Mouse (Mus musculus) liver, embryonic 14.5 days (tissue): ENCODE data around the gene Cabp2. TPM values are rescaled to one million over a fixed set of nuclear protein-coding genes. Genes with fewer than 3 reads are reported as not detected.
"Not testable (repeated sequence)": the region's sequence is repeated elsewhere in the genome, so short reads cannot be mapped to it uniquely, and the experiment has no call there.

Source experiments
- ATAC-seq: fragments of 200-750 bp; cut with Nextera tagmentation; 2 replicates; pipeline ENCODE4 v1.8.0; 2017; ENCODE audit warnings: moderate number of reproducible peaks, mild to moderate bottlenecking, moderate library complexity; ENCODE audit not compliant: insufficient read depth
- DNase-seq, 3 experiments: peaks; one replicate each; pipeline ENCODE4 v3.0.0-alpha.2; 2012 to 2013; ENCODE audit warnings: low read depth in 3 of 3, low spot score in 3 of 3
- H3K27ac ChIP-seq: fragments of 300-500 bp; sonication (generic); 2 replicates; pipeline ENCODE4 v1.5.1; 2014; ENCODE audit warnings: moderate library complexity, mild to moderate bottlenecking, control low read depth, inconsistent platforms
- H3K27me3 ChIP-seq: fragments of 300-500 bp; sonication (generic); 2 replicates; pipeline ENCODE4 v1.6.1; 2014; ENCODE audit warnings: mild to moderate bottlenecking, low read length, moderate library complexity; ENCODE audit not compliant: control insufficient read depth, insufficient read depth
- H3K36me3 ChIP-seq: fragments of 300-500 bp; sonication (generic); replicated peaks from 2 replicates; pipeline ENCODE4 v1.6.1; 2014; ENCODE audit warnings: low read depth; ENCODE audit not compliant: control insufficient read depth, insufficient read depth
- H3K4me1 ChIP-seq, 2 experiments: fragments of 200-500 bp in 1 of 2; fragments of 300-500 bp in 1 of 2; sonication (generic) in 1 of 2; replicated peaks; 2 replicates each; pipeline ENCODE4 v1.6.1; 2012 to 2014; ENCODE audit warnings: antibody characterized with exemption in 1 of 2, inconsistent platforms in 1 of 2, low read length in 1 of 2; ENCODE audit not compliant: control insufficient read depth in 2 of 2, insufficient read depth in 2 of 2
- H3K4me2 ChIP-seq: fragments of 300-500 bp; sonication (generic); 2 replicates; pipeline ENCODE4 v1.6.1; 2014; ENCODE audit warnings: low read depth, mild to moderate bottlenecking, control low read depth, moderate library complexity
- H3K4me3 ChIP-seq, 2 experiments: fragments of 200-500 bp in 1 of 2; fragments of 300-500 bp in 1 of 2; sonication (generic) in 1 of 2; 2 replicates each; pipeline ENCODE4 v1.5.1; 2012 to 2014; ENCODE audit warnings: low read depth in 2 of 2, low read length in 2 of 2, mild to moderate bottlenecking in 2 of 2, control low read depth in 1 of 2, inconsistent platforms in 1 of 2, moderate library complexity in 1 of 2; ENCODE audit not compliant: insufficient read depth in 1 of 2
- H3K9ac ChIP-seq: fragments of 300-500 bp; sonication (generic); replicated peaks from 2 replicates; pipeline ENCODE4 v1.6.1; 2014; ENCODE audit warnings: mild to moderate bottlenecking, control low read depth, moderate library complexity
- H3K9me3 ChIP-seq: fragments of 300-500 bp; sonication (generic); 2 replicates; pipeline ENCODE4 v1.6.1; 2016; ENCODE audit warnings: low read length, mixed read lengths; ENCODE audit not compliant: control insufficient read depth
- CTCF ChIP-seq: IDR thresholded peaks from 2 replicates; pipeline ENCODE4 v1.5.1; 2016; ENCODE audit warnings: antibody characterized with exemption, low read depth, control low read depth
- EP300 ChIP-seq: IDR thresholded peaks from 2 replicates; pipeline ENCODE4 v1.6.1; 2016; ENCODE audit warnings: antibody characterized with exemption, low read depth
- WGBS: fragments of 180-500 bp; shearing (Covaris S2); extraction: QIAGEN DNeasy Blood & Tissue Kit; methylation state at CpG from one replicate; pipeline ENCODE4 v1.1.7; 2014; ENCODE audit not compliant: insufficient replicate concordance; 5-methylcytosine and 5-hydroxymethylcytosine counted together
- polyA plus RNA-seq, 2 experiments: library from polyadenylated mRNA; depleted of rRNA in 1 of 2; stranded (reverse) in 1 of 2; unstranded in 1 of 2; fragments of >200 nt; fragmentation: Nextera tagmentation in 1 of 2; extraction: Ambion mirVana in 1 of 2; gene quantifications; 2 replicates each; pipeline versions ENCODE4 v1.2.1 to v1.2.3; 2012 to 2014

Gene Cabp2
- polyA plus RNA-seq, 2 experiments: 0.16 to 0.44 TPM

DNA sequence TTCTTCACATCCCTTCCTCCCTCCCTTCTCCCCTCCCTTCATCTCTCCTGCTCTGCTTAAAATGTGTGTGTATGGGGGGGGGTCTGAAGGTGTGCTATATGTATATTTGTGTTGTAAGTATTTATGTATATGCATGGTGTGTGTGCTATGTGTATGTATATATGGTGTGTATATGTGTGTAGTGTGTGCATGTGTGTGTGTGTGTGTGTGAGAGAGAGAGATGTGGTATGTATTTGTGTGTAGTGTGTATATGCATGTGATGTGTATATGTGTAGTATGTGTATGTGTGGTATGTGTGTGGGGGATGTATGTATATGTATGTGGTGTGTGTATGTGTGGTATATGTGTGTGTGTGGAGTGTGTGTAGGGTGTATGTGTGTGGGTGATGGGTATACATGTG, 14.5 kb upstream of the Cabp2 start:
- H3K4me1 ChIP-seq: peaks cover 2 to 9% of the 10 kb centered on the region in 2 experiments; a peak in 1 of 4 replicates
- H3K9me3 ChIP-seq: no peaks in the 10 kb centered on the region
- H3K36me3 ChIP-seq: no peaks in the 10 kb centered on the region
- no peaks in the 10 kb centered on the region for H3K27me3 ChIP-seq
- H3K4me2 ChIP-seq: no peak overlapping the region
- no peak overlapping the region for H3K9ac ChIP-seq
- H3K4me3 ChIP-seq: no peak overlapping the region
- DNase-seq (no peak), ATAC-seq (no peak)
- no peak overlapping the region for H3K27ac ChIP-seq
- no peak for TF ChIP-seq EP300
- TF ChIP-seq CTCF: no peak

DNA sequence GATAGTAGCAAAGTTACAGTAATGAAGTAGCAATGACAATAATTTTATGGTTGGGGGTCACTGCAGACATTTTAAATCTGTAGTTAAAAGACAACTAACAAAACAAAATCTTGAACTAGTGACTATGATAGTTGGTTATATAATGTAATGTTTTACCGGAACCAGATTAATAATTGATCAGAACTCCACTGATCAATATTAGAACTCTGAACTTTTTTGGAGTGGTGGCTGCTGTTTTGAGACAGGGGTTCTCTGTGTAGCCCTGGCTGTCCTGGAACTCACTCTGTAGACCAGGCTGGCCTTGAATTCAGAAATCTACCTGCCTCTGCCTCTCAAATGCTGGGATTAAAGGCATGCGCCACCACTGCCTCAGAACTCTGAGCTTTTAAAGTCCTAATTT, 13.1 kb upstream of the Cabp2 start:
- not testable (repeated sequence) for DNase-seq, H3K9ac ChIP-seq, H3K36me3 ChIP-seq, ATAC-seq, H3K9me3 ChIP-seq, H3K4me1 ChIP-seq, H3K4me2 ChIP-seq, H3K27me3 ChIP-seq, H3K4me3 ChIP-seq
- peak overlapping the region; percentile 28 for H3K27ac ChIP-seq
- 77% methylated on average over 2 of the region's 2 CpGs for WGBS

DNA sequence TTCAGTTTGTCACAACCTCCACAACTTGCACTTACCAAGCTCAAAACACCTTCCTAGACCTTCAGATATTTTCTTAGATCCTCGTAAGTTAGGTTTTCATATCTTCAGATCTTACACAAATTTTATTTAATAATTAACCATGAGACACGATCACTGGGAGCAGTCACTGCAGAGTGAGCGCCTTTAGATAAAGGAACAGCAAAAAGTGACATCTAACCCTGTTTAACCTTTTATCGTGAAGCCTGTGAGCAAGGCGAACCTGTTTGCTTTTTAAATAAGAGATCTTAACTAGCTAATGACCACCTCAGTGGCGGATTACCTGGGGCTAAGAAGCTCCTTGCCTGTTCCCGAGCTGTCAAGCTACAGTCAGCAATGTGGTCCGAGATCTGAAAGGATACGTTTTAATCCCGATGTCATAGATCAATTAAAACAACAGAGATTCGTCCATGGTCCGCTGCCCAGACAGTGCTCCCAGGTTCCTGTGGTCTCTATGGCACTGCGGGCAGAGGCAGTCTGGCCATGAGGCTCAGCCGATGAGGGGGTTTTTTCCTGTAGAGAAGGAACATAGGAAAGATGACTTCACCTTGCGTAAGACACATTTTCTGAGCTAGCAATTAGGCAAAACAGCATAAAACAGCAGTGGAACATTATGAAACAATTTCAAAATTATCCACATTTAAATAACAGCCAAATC, 12.5 kb upstream of the Cabp2 start:
- ATAC-seq (no peak), DNase-seq (no peak)
- WGBS: 65% methylated on average over 15 of the region's 15 CpGs

DNA sequence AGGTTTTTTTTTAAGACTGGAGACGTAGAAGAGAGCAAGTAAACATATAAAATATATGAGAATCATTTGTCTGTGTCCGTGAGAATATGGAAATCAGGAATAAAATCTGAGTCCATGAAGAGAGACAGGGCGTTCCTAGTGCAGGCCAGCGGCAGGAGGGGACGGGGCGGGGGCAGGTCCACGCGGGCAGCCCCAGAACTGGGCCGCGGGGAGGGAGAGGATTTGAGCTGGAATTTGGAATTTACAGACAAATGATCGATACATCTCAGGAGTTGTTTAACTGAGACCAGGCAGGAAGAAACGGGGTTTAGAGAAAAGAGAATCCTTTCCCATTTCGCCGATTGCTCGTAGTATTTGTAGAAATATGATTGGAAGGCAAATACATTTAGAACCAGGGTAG, 11.1 kb upstream of the Cabp2 start:
- Histone ChIP-seq H3K36me3 (no peaks in the 10 kb centered on the region), H3K27ac (no peak overlapping the region), H3K4me1 (peaks cover 2 to 9% of the 10 kb centered on the region in 2 experiments; a peak in 1 of 4 replicates), H3K27me3 (no peaks in the 10 kb centered on the region), H3K9ac (no peak overlapping the region), H3K4me3 (no peak overlapping the region), H3K9me3 (no peaks in the 10 kb centered on the region), H3K4me2 (no peak overlapping the region)
- no peak for TF ChIP-seq CTCF
- TF ChIP-seq EP300: no peak
- no peak for ATAC-seq
- 55% methylated on average over 15 of the region's 15 CpGs for WGBS
- no peak for DNase-seq

More for the DNA sequence above, 12.5 kb upstream of the Cabp2 start:
- Histone ChIP-seq H3K27me3 (no peaks in the 10 kb centered on the region), H3K4me2 (no peak overlapping the region), H3K36me3 (no peaks in the 10 kb centered on the region), H3K4me1 (peaks cover 2 to 9% of the 10 kb centered on the region in 2 experiments; a peak in 1 of 4 replicates), H3K9ac (no peak overlapping the region), H3K27ac (peak overlapping the region; percentile 28), H3K4me3 (no peak overlapping the region), H3K9me3 (no peaks in the 10 kb centered on the region)
- TF ChIP-seq EP300 (no peak), CTCF (no peak)

DNA sequence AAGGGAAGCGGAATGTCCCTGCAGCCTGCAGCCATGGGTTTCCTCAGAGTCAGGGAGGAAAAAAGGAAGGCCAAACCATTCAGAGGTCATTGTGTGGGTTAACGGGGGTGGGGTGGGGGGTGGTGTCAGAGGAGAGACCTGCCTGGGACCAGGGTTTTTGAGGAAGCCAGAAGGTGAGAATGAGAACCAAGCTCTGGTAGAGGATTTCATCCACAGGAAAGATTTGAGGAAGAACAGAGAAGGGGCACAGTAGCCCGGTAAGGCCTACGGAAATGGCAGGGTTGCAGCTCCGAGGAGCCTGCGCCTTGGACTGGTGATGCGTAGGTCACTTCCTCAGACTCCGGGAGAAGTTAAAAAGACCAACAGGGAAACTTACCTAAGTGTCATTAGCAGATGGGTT, 10.6 kb upstream of the Cabp2 start:
- TF ChIP-seq EP300 (no peak), CTCF (no peak)
- no peaks in the 10 kb centered on the region for H3K36me3 ChIP-seq
- H3K9ac ChIP-seq: no peak overlapping the region
- H3K4me3 ChIP-seq: no peak overlapping the region
- peaks cover 2 to 9% of the 10 kb centered on the region in 2 experiments; a peak in 1 of 4 replicates for H3K4me1 ChIP-seq
- 42% methylated on average over 8 of the region's 8 CpGs for WGBS
- no peaks in the 10 kb centered on the region for H3K27me3 ChIP-seq
- H3K27ac ChIP-seq: no peak overlapping the region
- no peaks in the 10 kb centered on the region for H3K9me3 ChIP-seq
- DNase-seq (no peak), ATAC-seq (0 out of 2 replicates have a peak, but pooled peaks have one; percentile 23)
- no peak overlapping the region for H3K4me2 ChIP-seq
